Comparison of ENCODE assay signal across 8 mouse cellular contexts in genomic region chr4:145246173-145247011, GRCm38 (mm10). TPM values are rescaled to one million over a fixed set of nuclear protein-coding genes. Genes with fewer than 3 reads are reported as not detected.
A peak's percentile ranks its signal among the peaks of the same experiment; 100 is the strongest.
DNase-seq lines count a peak whose midpoint lies in the region; ATAC-seq and TF ChIP-seq lines count a peak whose summit lies in the region.

Gene Tnfrsf1b (minus strand): TSS chr4:145246870.

- ATAC-seq in hindbrain, postnatal 0 days = peak; percentile 78
- ATAC-seq in liver, embryonic 13.5 days (ENCODE audit: low read depth) = peak; percentile 83

- H3K9ac ChIP-seq in hindbrain, postnatal 0 days (replicated peaks; ENCODE audit: low read length) = peak within 1 kb of the TSS; percentile 55
- peak within 1 kb of the TSS; percentile 66 for H3K9ac ChIP-seq in liver, embryonic 13.5 days

- 0 out of 2 replicates have a peak, but pooled peaks cover 5% of the 10 kb centered on the region for H3K27me3 ChIP-seq in hindbrain, postnatal 0 days (ENCODE audit: insufficient read depth, low read length)
- peaks cover 19% of the 10 kb centered on the region for H3K27me3 ChIP-seq in liver, embryonic 13.5 days

- H3K36me3 ChIP-seq in hindbrain, postnatal 0 days (ENCODE audit: insufficient read depth, low read length) = no peaks in the 10 kb centered on the region
- H3K36me3 ChIP-seq in liver, embryonic 13.5 days = no peaks in the 10 kb centered on the region

- no peaks in the 10 kb centered on the region for H3K9me3 ChIP-seq in hindbrain, postnatal 0 days (ENCODE audit: low read length)
- no peaks in the 10 kb centered on the region for H3K9me3 ChIP-seq in liver, embryonic 13.5 days (replicated peaks)

- intact Hi-C loops in gastrocnemius, postnatal 14 days (cut with DNase I; ENCODE audit: low total_unique reads) = no loop called here

- under 1% methylated on average over 47 of the region's 47 CpGs for WGBS in bone marrow, adult 2 months
- WGBS in hindbrain, postnatal 0 days = 2% methylated on average over 46 of the region's 47 CpGs
- under 1% methylated on average over 47 of the region's 47 CpGs for WGBS in liver, embryonic 13.5 days (ENCODE audit: insufficient replicate concordance)

- peak; percentile 96 for TF ChIP-seq POLR2A in bone marrow, adult 2 months (IDR thresholded peaks at IDR 0.05; ENCODE audit: borderline replicate concordance, control insufficient read depth, low read depth, low read length)

- peak within 1 kb of the TSS; percentile 77 for H3K4me3 ChIP-seq in bone marrow, adult 2 months (replicated peaks; ENCODE audit: control insufficient read depth, low read depth, low read length)
- H3K4me3 ChIP-seq in hindbrain, postnatal 0 days (ENCODE audit: low read length) = peak within 1 kb of the TSS; percentile 46
- H3K4me3 ChIP-seq in liver, embryonic 13.5 days (replicated peaks) = peak within 1 kb of the TSS; percentile 62

- peak; percentile 33 to 47 for DNase-seq in CD8-positive naive resting alpha-beta T cell, adult 2 months (ENCODE audit: low read depth in 2 of 2, low spot score in 2 of 2)
- peak; percentile 54 for DNase-seq in gastrocnemius, postnatal 14 days
- DNase-seq in hindbrain, postnatal 0 days (ENCODE audit: low spot score) = peak; percentile 33
- DNase-seq in liver, embryonic 13.5 days = no peak
- peak; percentile 83 for DNase-seq in naive thymus-derived CD4-positive, alpha-beta T cell, adult 2 months (ENCODE audit: low read depth)
- peak; percentile 43 to 53 for DNase-seq in thymus, postnatal 10 days (ENCODE audit: low spot score in 2 of 2)
- DNase-seq in right cerebral cortex, postnatal 36 days (ENCODE audit: low spot score in 2 of 2) = no peak

- TF ChIP-seq CTCF in bone marrow, adult 2 months (IDR thresholded peaks at IDR 0.05; ENCODE audit: control insufficient read depth, insufficient read depth, low read length) = no peak
- TF ChIP-seq CTCF in hindbrain, postnatal 0 days (IDR thresholded peaks at IDR 0.05; ENCODE audit: low read depth) = no peak

- H3K4me1 ChIP-seq in bone marrow, adult 2 months (ENCODE audit: control insufficient read depth, insufficient read depth, low read length) = peaks cover 6% of the 10 kb centered on the region; the same call in 1 of the 2 replicates
- peaks cover 8% of the 10 kb centered on the region; the same call in 1 of the 2 replicates for H3K4me1 ChIP-seq in hindbrain, postnatal 0 days (ENCODE audit: insufficient read depth, low read length)
- peaks cover 22% of the 10 kb centered on the region; the same call in 1 of the 2 replicates for H3K4me1 ChIP-seq in liver, embryonic 13.5 days (replicated peaks)

- H3K27ac ChIP-seq in bone marrow, adult 2 months (ENCODE audit: control insufficient read depth, insufficient read depth, low read depth, low read length, poor library complexity) = peak within 1 kb of the TSS; percentile 90
- H3K27ac ChIP-seq in hindbrain, postnatal 0 days = no peak within 1 kb of the TSS
- H3K27ac ChIP-seq in liver, embryonic 13.5 days = no peak within 1 kb of the TSS; the same call in 1 of the 2 replicates

- peak within 1 kb of the TSS; percentile 73 for H3K4me2 ChIP-seq in hindbrain, postnatal 0 days (ENCODE audit: low read depth, low read length)
- H3K4me2 ChIP-seq in liver, embryonic 13.5 days = peak within 1 kb of the TSS; percentile 77

RNA-seq across cellular contexts. Expression of gene Tnfrsf1b, which starts in this region (rescaled TPM):
- polyA plus RNA-seq in bone marrow, adult 2 months (2011; ENCODE audit: insufficient read depth, insufficient read length, low replicate concordance, missing spikeins) = 3.6 and 14.0 TPM in 2 replicates
- 1 to 10 TPM; 2.9 to 4.0 TPM for total RNA-seq in gastrocnemius, postnatal 14 days (2021)
- 7.3 and 36.8 TPM in 2 replicates for total RNA-seq in hindbrain, postnatal 0 days (2014; rRNA removed)
- 2.5 and 2.9 TPM in 2 replicates for polyA plus RNA-seq in hindbrain, postnatal 0 days (2015; fragmentation: Nextera tagmentation; extraction: Ambion mirVana)
- 4.1 and 4.8 TPM in 2 replicates for polyA plus RNA-seq in liver, embryonic 13.5 days (2015; fragmentation: Nextera tagmentation; extraction: Ambion mirVana)

Comparison
In these comparisons a context has a peak if more than half of its experiments do, and no peak if none do; other contexts are left out.
1. DNase-seq: peak in CD8-positive naive resting alpha-beta T cell, adult 2 months (2 of 2), gastrocnemius, postnatal 14 days (single experiment), hindbrain, postnatal 0 days (single experiment), naive thymus-derived CD4-positive, alpha-beta T cell, adult 2 months (single experiment) and thymus, postnatal 10 days (2 of 2); none in liver, embryonic 13.5 days (single experiment) and right cerebral cortex, postnatal 36 days (0 of 2).
2. Peak in every context shown above with its lines, with median percentiles within 50 percentile points of each other: H3K4me3 ChIP-seq.